Mouse (Mus musculus) forebrain, postnatal 0 days (tissue): ENCODE data around the gene Gas7. TPM values are rescaled to one million over a fixed set of nuclear protein-coding genes. Genes with fewer than 3 reads are reported as not detected.

Experiments used
- ATAC-seq: fragments of 200-750 bp; cut with Nextera tagmentation; 2 replicates; pipeline ENCODE4 v1.8.0; 2017; ENCODE audit warnings: mild to moderate bottlenecking, moderate library complexity
- DNase-seq: peaks from one replicate; pipeline ENCODE4 v3.0.0-alpha.2; 2015
- H3K27ac ChIP-seq: fragments of 300-500 bp; sonication (generic); 2 replicates; pipeline ENCODE4 v1.5.1; 2014; ENCODE audit warnings: low read depth, mild to moderate bottlenecking, antibody characterized with exemption, low read length, moderate library complexity, mixed read lengths
- H3K27me3 ChIP-seq: fragments of 300-500 bp; sonication (generic); 2 replicates; pipeline ENCODE4 v1.6.1; 2014; ENCODE audit warnings: mild to moderate bottlenecking, low read length, mixed read lengths; ENCODE audit not compliant: insufficient read depth
- H3K36me3 ChIP-seq: fragments of 300-500 bp; sonication (generic); 2 replicates; pipeline ENCODE4 v1.6.1; 2014; ENCODE audit warnings: mild to moderate bottlenecking, moderate library complexity; ENCODE audit not compliant: insufficient read depth
- H3K4me1 ChIP-seq: fragments of 300-500 bp; sonication (generic); 2 replicates; pipeline ENCODE4 v1.6.1; 2014; ENCODE audit warnings: antibody characterized with exemption; ENCODE audit not compliant: insufficient read depth
- H3K4me2 ChIP-seq: fragments of 300-500 bp; sonication (generic); 2 replicates; pipeline ENCODE4 v1.6.1; 2014; ENCODE audit warnings: low read depth, mild to moderate bottlenecking, moderate library complexity
- H3K4me3 ChIP-seq: fragments of 300-500 bp; sonication (generic); 2 replicates; pipeline ENCODE4 v1.5.1; 2014; ENCODE audit warnings: low read depth, low read length, mixed read lengths
- H3K9ac ChIP-seq: fragments of 300-500 bp; sonication (generic); 2 replicates; pipeline ENCODE4 v1.6.1; 2014; ENCODE audit warnings: mild to moderate bottlenecking
- H3K9me3 ChIP-seq: fragments of 300-500 bp; sonication (generic); 2 replicates; pipeline ENCODE4 v1.6.1; 2016; ENCODE audit warnings: low read length
- CTCF ChIP-seq: sonication (generic); IDR thresholded peaks from 2 replicates; pipeline ENCODE4 v1.5.1; 2016; ENCODE audit warnings: antibody characterized with exemption, control low read depth, low read depth
- WGBS: fragments of 180-500 bp; shearing (Covaris S2); extraction: QIAGEN DNeasy Blood & Tissue Kit; methylation state at CpG from one replicate; pipeline ENCODE4 v1.1.7; 2014; 5-methylcytosine and 5-hydroxymethylcytosine counted together
- polyA plus RNA-seq: library from polyadenylated mRNA; unstranded; fragments of >200 nt; fragmentation: Nextera tagmentation; extraction: Ambion mirVana; gene quantifications from 2 replicates; pipeline ENCODE4 v1.2.1, GENCODE M21; 2015
- total RNA-seq: library from RNA; depleted of rRNA; stranded (reverse); fragments of >200 nt; gene quantifications from 2 replicates; pipeline ENCODE4 v1.2.3, GENCODE M21; 2014

The Gas7 gene
- total and polyA plus RNA-seq, 2 experiments from 2014 or later: 124 to 176 TPM

- Histone ChIP-seq H3K36me3 (no peaks in the 10 kb centered on the region), H3K4me3 (no peak overlapping the region), H3K27me3 (no peaks in the 10 kb centered on the region), H3K4me1 (peaks cover 6% of the 10 kb centered on the region; the same call in 1 of the 2 replicates), H3K9ac (peak overlapping the region; percentile 25; the same call in 1 of the 2 replicates), H3K4me2 (no peak overlapping the region), H3K9me3 (no peaks in the 10 kb centered on the region), H3K27ac (peak overlapping the region; percentile 45; the same call in 1 of the 2 replicates)
- 70% methylated on average over 4 of the region's 4 CpGs for WGBS
- DNase-seq (peak; percentile 65), ATAC-seq (peak; percentile 58; the same call in 1 of the 2 replicates)
- TF ChIP-seq CTCF: no peak
Measured at GRCm38 (mm10) chr11:67549306-67549705, 94.1 kb downstream of the Gas7 start.

GRCm38 (mm10) chr11:67549762-67550488 lies 94.7 kb downstream of the Gas7 start:
- Histone ChIP-seq H3K27me3 (no peaks in the 10 kb centered on the region), H3K36me3 (no peaks in the 10 kb centered on the region), H3K9ac (peak overlapping the region; percentile 25; the same call in 1 of the 2 replicates), H3K4me1 (peaks cover 6% of the 10 kb centered on the region; the same call in 1 of the 2 replicates), H3K27ac (peak overlapping the region; percentile 45; the same call in 1 of the 2 replicates), H3K9me3 (no peaks in the 10 kb centered on the region), H3K4me2 (no peak overlapping the region), H3K4me3 (no peak overlapping the region)
- TF ChIP-seq CTCF: no peak
- DNase-seq: no peak
- 78% methylated on average over 13 of the region's 13 CpGs for WGBS
- ATAC-seq: peak; percentile 18; the same call in 1 of the 2 replicates

- H3K4me2 ChIP-seq: no peak overlapping the region
- no peak for DNase-seq
- H3K9me3 ChIP-seq: no peaks in the 10 kb centered on the region
- TF ChIP-seq CTCF: no peak
- no peak for ATAC-seq
- H3K27me3 ChIP-seq: no peaks in the 10 kb centered on the region
- peaks cover 6% of the 10 kb centered on the region; the same call in 1 of the 2 replicates for H3K4me1 ChIP-seq
- no peaks in the 10 kb centered on the region for H3K36me3 ChIP-seq
- 67% methylated on average over 8 of the region's 8 CpGs for WGBS
- no peak overlapping the region for H3K9ac ChIP-seq
- no peak overlapping the region for H3K27ac ChIP-seq
- no peak overlapping the region for H3K4me3 ChIP-seq
Measured at GRCm38 (mm10) chr11:67552400-67552799, 97.2 kb downstream of the Gas7 start.

GRCm38 (mm10) chr11:67554276-67554675 lies 99.0 kb downstream of the Gas7 start:
- Histone ChIP-seq H3K4me2 (no peak overlapping the region), H3K4me3 (no peak overlapping the region), H3K9me3 (no peaks in the 10 kb centered on the region), H3K4me1 (peaks cover 6% of the 10 kb centered on the region; the same call in 1 of the 2 replicates), H3K27ac (no peak overlapping the region), H3K36me3 (no peaks in the 10 kb centered on the region), H3K27me3 (no peaks in the 10 kb centered on the region), H3K9ac (no peak overlapping the region)
- TF ChIP-seq CTCF: no peak
- DNase-seq (peak; percentile 30), ATAC-seq (no peak)
- 67% methylated on average over 6 of the region's 6 CpGs for WGBS

DNA sequence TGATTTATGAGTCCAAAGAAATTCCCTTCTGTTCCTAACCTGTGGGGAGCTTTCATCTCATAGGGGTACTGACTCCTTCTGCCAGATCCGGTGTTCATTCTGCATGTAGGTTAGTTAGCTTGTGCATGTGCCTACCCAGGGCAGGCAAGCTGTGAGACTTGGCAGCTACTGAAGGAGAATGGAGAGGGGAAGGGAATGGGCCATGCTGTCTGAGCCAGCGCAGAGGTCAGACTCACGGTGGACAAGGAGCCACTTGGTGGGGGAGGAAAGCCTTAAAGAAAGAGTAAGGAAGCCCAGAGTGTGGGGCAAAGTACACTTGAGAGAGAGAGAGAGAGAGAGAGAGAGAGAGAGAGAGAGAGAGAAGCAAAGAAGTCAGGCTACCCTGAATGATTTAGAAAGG lies 101.1 kb downstream of the Gas7 start:
- no peak overlapping the region for H3K4me2 ChIP-seq
- no peak overlapping the region for H3K27ac ChIP-seq
- H3K27me3 ChIP-seq: no peaks in the 10 kb centered on the region
- H3K36me3 ChIP-seq: no peaks in the 10 kb centered on the region
- H3K4me1 ChIP-seq: peaks cover 4% of the 10 kb centered on the region; the same call in 1 of the 2 replicates
- no peak for TF ChIP-seq CTCF
- peak; percentile 32; the same call in 1 of the 2 replicates for ATAC-seq
- DNase-seq: peak; percentile 23
- H3K4me3 ChIP-seq: no peak overlapping the region
- WGBS: 42% methylated on average over 3 of the region's 3 CpGs
- H3K9me3 ChIP-seq: no peaks in the 10 kb centered on the region
- H3K9ac ChIP-seq: no peak overlapping the region

- H3K9ac ChIP-seq: no peak overlapping the region
- H3K27ac ChIP-seq: no peak overlapping the region
- no peaks in the 10 kb centered on the region for H3K27me3 ChIP-seq
- no peaks in the 10 kb centered on the region for H3K36me3 ChIP-seq
- H3K4me1 ChIP-seq: peaks cover 4% of the 10 kb centered on the region; the same call in 1 of the 2 replicates
- H3K9me3 ChIP-seq: no peaks in the 10 kb centered on the region
- no peak for TF ChIP-seq CTCF
- H3K4me2 ChIP-seq: no peak overlapping the region
- ATAC-seq (peak; percentile 14; the same call in 1 of the 2 replicates), DNase-seq (no peak)
- WGBS: 28% methylated on average over 9 of the region's 9 CpGs
- H3K4me3 ChIP-seq: no peak overlapping the region
Measured at GRCm38 (mm10) chr11:67558772-67559448, 103.7 kb downstream of the Gas7 start.

GRCm38 (mm10) chr11:67559522-67559921 lies 104.3 kb downstream of the Gas7 start:
- Histone ChIP-seq H3K4me2 (no peak overlapping the region), H3K36me3 (no peaks in the 10 kb centered on the region), H3K27me3 (no peaks in the 10 kb centered on the region), H3K9ac (no peak overlapping the region), H3K9me3 (no peaks in the 10 kb centered on the region), H3K4me3 (no peak overlapping the region), H3K4me1 (0 out of 2 replicates have a peak, but pooled peaks cover 4% of the 10 kb centered on the region), H3K27ac (no peak overlapping the region)
- no peak for TF ChIP-seq CTCF
- DNase-seq (no peak), ATAC-seq (no peak)
- WGBS: 89% methylated on average over 5 of the region's 5 CpGs
